Mouse (Mus musculus) cerebellum, postnatal 10 days (tissue): ENCODE data around the gene Hrh2.

Experiments
- DNase-seq, 2 experiments: peaks; one replicate each; pipeline ENCODE4 v3.0.0; 2021; ENCODE audit warnings: mixed read lengths in 2 of 2

The Hrh2 gene

DNA sequence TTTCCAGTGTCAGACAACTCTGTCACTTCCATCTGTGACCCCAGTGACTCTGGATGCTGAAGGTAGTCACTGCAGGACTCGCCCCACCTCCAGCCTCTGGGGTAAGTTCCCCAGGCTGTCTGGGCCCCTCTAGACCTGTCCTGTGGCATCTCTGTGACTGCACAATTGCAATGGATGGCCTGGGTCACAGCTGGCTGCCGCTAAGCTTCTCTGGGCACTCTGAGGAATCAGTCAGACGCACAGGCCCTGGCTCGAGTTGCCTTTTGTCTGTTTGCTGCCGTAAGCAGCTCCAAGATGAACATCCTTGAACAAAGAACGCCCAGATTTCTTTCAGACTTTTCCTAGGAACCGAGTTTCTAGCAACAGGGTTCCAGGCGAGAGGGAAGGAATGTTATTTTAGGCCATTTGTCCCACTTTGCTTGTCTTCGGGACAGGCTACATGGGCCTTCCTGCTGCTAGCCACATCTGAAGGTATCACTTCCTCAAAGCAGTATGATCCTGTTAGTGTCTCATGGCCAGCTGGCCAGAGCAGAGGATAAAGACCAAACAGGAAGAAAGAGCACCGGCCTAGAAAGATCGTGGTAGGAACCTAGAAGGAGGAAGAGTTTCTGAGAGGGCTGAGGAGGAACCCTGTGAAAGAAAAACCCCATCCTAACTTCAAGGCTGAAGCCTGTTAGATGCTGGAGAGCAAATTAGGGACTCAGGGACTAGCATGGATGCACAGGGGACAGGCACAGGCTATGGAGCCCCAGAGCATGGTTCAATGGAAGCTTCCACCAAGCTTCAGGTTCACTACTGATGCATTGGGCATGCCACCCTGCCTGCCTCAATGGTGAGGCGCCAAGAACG is 31.2 kb downstream of the Hrh2 start:
- DNase-seq = no peak

DNA sequence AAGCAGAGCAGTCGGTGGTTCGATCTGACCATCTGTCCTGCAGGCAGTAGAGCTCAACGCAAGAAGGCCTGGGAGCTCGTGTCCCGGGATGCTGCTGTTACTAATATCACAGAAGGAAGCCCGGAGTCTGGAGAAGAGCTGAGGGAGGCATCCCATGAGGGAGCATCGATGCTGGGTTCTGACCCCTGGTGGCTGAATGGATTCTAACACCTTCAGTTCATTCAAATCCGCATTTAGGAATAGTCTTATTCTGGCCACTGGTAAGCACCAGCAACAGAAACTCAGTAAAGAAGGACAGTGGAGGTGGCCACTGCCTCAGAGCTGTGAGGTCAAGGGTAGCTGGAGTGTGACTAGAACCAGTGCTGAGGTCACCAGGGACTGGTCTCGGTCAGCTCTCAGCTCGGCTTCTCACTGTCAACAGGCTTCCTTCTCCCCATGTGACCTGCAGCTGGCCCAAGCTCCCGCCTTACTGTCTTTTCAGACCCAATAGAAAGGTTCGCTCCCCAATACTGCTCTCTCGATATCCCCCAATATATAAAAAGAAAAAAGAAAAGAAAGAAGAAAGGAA is 36.1 kb downstream of the Hrh2 start:
- DNase-seq = peak; percentile 77 to 84

DNA sequence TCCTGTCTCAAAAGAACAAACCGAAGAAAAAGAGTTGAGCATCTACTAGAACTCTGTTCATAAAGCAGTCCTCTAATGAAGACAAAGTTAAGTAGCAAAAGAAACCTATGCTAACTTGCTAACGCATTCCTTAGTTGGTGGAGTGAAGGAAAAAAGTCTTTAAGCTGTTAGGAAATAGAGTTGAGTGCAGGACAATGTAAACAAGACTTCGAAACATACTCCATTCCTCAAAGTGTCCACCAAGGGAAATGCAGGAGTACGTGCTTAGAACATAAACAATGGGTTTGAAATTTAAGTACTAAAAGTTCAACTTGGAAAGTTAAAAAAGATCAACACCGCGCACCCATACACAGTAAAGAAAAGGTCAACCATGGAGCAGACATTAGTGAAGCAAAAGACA is 38.2 kb downstream of the Hrh2 start:
- no peak for DNase-seq

DNA sequence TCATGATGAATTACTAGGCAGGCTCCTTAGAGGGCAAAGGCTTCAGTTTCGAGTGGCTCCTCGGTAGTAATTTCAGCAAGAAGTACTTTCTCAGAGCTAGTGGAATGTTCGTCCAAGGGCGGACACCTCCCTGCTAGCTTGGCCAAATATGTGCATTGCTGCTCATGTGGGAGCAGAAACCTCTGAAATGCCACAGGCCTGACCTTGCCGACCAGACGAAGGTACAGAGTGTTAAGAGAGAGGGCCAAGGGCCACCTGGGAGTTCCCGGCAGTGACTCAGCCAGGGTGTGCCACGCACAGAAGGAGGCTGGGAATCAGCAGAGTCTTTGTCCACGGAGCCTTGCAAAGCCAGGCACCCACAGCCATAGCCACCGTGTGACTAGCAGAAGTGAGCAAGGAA is 39.9 kb downstream of the Hrh2 start:
- no peak for DNase-seq

DNA sequence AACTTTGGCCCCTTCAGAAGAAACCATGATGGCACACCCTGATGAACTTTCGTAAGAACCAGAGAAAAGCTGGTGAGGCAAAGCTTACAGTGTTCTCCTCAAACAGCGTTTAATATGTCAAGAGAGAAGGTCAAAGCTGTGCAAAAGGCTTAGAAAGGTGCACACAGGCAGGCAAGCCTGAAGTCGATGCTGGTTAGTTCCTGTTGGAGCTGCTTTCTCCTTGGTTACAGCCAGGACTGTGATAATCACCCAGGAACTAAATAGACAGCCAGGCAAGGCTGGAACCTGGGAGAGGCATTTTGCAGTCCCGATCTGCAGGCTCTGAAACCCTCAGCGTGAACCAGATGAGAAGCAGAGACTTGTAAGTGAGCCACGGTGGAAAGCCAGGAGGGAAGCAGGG is 45.6 kb downstream of the Hrh2 start:
- no peak for DNase-seq

DNA sequence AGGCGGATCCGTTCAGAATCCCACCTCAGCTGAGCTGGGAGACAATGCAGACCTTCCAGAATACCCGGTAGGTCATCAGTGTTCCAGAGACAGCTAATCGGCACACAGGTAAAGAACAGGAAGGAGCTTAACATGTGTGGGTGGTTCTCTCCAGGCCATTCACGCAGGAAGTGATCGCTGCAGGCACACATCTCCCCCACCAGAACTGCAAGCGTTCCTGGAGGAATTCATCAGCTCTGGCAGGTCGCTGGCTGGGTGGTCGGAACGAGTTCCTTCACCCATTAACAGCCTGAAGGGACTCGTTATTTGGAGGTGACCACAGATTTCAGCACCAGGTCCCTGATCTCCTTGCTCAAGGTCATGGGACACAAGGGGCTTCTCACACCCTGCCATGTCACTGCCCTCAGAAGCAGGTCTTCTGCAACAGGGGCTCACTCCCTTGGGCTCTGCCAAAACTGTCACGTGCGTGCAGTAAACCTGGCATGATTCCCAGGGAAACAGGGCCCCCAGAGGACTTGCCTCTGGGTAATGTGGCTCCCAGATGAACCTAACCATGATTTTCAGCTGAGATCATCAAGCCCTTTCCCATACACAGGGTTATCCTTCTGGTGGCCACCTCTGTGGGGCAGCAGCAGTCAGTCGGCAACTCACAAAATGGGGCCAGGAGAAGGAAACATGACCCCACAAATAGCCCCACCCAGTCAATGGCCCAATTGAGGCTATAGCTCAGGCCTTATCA is 46.8 kb downstream of the Hrh2 start:
- peak in 1 of 2 experiments; percentile 42 for DNase-seq

DNA sequence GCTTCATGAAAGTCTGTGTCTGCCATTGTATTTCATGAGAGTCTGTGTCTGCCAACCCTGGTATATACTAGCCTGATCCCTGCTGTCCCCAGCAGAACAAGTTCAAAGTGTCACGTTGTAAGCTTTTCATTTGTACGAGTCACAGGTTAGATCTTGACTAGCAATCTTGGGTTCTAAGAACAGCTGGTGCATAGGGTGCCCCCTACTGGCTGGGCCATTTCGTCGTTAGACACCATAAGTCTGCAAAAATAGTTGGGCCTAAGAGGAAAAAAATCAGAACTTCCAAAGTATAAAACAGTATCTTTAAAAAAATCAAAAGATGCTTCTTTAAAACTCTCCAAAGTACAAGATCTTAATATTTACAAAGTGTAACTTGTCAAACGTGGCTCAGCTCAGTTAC is 50.5 kb downstream of the Hrh2 start:
- peak; percentile 52 to 61 for DNase-seq

DNA sequence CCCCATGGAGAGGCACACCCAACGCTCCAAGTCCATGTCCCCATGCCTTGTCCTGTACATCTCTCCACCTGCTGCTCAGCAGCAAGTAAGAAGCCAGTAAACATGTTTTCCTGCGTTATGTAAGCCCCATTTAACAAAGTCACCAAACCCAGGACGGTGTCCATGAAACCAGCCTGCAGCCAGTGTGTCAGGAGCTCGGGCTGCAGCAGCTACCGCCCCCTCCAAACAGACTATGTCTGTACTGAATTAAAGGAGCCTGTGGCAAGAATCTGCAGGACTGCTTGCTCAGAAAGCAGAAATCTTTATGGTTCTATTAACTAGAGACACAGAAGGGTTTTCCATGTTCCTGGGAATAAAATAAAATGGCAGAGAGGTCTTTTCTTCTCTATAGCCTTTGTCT is 53.3 kb downstream of the Hrh2 start:
- DNase-seq = no peak

DNA sequence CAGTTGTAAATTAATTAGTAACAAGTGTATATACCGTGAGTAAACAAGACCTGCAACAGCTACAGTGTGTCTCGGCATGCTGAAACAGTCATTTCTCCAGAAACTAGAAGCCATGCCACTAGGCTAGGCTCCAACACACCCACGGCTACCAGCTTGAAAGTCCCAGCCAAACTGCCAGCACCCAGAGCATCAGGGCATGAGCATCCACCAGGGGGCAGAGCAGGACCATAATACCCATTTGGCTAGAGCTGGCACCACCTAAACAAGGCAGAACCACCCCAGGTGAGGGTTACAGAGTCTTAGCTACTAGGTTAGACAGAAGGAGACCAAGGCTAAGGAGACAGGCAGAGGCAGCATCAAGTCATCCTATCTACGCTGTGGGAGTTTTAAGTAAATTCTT is 55.6 kb downstream of the Hrh2 start:
- peak; percentile 96 to 97 for DNase-seq

DNA sequence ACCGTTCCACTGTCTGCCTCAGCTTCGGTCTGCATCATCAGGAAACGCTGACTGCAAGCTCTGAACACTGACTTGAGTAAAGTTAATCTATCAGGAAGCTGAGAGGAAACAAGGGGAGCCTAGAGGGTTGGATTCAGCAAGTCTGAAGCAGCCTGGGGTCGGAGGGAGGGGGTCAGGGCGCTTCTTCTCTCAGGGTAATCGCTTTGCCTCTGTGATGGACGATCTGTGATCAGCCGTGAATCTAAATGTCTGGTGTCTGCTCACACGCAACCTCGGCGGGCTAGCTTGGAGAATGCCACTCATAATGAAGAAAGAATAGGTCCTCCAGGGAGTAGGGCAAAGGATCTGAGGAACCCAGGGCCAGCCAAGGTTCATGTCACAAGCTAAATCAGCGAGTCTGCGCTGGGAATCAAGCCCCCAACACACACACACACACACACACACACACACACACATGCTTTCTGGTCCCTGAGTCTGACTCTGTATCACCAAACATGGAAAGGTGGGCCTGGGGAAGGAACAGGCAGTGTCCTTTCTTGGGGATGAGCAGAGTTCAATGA is 56.6 kb downstream of the Hrh2 start:
- DNase-seq = peak; percentile 28 to 39

DNA sequence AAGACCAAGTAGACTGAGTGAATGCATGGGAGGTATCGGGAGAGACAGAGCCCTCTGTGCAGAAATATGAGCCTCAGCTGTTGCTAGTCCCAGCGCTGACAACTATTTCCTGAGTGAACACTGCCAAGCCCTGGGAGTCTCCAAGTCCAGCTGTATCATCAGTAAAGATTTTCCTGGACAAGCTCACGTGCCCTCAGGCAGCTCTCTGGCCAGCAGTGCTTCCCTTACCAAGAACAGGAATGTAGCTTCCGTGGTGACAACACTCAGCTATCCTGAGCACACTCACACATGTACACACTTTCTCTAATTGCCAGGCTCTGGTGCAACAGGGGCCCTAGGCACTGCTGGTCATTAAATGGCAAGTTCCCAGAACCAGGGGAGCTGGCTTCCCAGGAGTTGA is 57.1 kb downstream of the Hrh2 start:
- DNase-seq = peak; percentile 36 to 48

DNA sequence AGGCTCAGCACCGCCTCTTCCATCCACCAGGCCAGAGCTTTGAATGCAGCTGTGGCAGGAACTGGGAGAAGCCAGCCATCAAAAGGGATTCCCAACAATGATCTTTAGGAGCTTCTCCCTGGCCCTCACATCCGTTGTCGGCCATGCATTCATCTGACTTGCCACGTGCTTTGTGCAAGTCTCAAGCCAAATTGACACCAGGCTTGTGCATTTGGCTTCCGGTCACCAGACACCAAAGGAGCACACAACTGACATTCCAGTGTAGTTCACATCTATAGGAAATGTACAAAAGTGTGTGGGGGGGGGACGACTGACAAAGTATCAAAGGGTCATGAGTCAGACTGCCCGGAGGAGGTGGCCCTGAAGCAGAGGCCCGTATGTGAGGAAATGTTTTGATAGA is 58.4 kb downstream of the Hrh2 start:
- no peak for DNase-seq

DNA sequence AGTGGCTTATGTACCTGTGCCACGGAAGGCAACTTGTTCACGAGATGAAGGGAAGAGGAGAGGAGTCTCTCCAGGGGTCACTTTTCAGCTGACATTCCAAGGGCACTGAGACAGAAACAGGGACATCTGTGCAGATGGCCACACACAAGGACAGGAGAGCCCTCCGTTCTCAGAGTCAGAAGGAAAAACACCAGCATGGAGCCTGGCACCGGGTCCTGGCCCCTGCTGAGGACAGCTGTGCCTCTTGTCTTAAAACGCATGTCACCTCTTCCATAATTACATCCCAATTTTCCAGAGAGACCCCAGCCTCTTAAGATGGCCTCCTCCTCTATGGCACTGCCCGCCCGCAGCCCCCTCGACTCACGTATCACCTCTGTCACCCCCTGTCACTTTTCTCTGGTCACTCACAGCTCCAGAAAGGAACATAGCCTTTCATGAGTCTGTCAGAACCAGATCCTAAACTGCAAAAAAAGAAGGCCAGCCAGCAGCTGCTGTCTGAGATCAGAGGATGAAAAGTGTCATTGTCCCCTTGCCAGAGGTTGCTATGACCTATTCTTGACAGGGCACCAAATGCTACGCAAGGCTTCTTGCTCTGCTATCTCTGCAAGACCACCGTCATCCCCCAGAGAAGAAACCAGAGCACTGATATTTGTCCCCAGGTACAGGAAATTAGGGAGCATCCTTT is 59.8 kb downstream of the Hrh2 start:
- DNase-seq = peak; percentile 87 to 92

DNA sequence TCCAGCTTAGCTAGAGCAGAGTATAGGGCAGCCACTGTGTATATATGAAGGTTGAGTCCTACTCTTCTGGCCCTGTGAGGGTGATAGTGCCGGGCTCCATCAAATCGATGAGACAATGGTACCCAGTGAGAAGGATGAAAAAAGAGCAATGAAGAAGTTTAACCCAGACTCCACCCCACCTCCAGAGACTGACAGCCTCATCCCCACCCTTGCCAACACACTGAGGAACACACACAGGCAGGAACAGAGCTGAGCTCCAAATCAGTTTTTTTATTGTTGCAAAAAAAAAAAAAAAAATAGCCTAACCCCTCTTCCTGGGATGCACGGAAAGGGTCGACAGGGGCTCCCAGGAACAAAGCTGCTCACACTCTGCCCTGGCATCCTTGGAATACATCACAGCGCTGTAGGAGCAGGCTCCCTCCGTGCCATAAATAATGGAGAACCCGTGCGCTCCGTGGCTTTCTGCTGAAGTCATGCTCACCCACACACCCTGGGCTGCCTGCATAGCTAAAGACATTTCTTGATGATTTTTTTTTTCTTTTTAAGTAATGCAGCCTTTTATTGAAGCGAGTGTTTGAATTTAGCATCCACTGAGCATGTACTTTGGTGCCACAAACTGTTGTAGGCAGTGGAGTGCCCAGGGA is 65.8 kb downstream of the Hrh2 start:
- DNase-seq = peak in 1 of 2 experiments; percentile 30

DNA sequence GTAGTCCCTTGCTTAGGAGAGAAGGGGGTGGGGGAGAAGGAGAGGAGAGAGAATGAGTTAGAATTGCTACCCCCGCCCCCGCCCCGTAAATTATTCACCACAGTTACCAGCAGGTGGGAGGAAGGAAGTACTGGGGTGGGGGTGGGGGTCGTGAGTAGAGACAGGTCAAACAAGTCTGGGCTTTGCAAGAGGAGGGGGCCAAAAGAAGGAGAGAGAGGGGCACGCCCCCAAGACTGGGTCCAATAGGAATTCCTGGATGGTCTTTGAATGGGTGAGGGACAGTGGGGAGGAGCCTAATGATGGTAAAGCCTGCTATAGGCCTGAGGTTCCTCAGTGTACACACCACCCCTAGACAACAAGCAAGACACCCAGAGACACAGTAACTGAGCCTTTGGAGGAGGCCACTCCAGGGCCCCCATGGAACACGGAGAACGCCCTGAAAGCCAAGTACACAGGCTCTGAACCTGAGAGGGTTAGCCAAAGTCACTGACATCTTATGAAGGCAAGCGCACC is 66.4 kb downstream of the Hrh2 start:
- DNase-seq = no peak

DNA sequence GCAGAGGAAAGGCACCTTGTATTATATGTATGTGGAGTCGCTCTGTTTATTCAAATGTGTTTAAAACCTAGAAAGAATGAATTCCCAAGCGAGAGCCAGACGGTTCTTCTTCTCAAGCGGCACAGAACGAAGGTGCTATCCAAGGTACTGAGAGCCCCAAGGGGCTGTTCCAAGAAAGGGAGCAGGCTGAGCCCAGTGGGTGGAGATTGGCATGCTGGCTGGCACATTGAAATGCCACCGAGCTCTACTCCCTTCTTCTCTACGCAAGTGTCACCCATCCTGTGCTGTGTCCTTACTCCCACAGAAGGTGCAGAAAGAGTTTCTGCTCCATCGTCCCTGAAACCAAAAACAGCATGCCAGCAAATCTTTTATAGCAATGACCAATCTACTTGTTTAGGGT is 68.4 kb downstream of the Hrh2 start:
- DNase-seq = peak; percentile 23 to 30

DNA sequence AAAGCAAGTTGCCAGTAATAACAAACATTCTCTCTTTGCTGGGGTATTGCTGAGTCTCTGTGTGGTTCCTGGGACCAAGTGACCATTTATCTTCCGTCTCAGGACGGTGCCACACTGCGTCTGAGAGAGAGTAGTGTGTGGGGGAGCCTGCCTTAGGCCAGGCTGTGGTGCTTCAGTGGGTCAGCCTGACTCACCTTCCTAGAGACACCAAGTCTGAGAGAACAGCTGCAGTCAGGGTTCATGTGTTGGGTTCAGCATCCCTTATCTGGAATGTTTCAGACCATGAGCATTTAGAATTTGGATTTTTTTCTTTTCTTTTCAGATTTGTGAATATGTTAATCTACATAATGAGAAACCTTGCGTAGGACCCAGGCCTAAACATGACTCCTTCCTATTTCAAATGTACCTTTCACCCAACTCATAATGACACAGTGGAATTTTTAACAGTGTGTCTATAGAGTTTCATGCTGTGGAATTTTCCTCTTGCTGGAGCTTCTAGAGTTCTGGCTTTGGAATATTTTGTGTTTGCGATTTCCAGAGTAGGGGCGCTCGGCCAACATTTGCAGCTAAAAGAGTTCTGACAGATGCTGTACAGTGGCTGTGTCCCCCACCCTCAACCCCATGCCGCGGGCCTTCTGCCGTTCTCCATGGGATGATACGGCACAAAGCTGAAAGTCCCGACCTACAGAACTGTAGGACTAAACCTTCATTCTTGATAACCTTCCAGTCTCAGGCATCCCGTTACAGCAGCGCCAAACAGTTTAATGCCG is 71.0 kb downstream of the Hrh2 start:
- DNase-seq = peak; percentile 56 to 65

DNA sequence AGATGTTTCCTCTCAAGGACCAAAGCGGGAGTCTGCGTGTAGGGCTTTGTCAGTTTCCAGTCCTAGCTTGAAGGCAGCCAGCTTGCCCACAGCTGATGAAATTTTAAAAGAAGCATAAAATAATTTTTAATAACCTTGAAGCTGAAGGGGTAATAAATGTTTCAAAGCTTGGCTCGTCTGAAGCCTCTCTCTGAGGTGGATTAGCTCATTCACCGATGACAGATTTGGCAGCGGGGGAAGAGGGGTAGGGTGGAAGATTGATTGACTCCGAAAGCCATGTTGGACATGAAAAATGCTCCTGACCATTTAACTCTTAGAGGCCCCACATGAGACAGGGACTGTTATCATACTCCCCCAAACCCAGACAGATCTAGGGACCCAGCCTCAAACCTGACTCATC is 71.7 kb downstream of the Hrh2 start:
- peak; percentile 31 to 38 for DNase-seq

DNA sequence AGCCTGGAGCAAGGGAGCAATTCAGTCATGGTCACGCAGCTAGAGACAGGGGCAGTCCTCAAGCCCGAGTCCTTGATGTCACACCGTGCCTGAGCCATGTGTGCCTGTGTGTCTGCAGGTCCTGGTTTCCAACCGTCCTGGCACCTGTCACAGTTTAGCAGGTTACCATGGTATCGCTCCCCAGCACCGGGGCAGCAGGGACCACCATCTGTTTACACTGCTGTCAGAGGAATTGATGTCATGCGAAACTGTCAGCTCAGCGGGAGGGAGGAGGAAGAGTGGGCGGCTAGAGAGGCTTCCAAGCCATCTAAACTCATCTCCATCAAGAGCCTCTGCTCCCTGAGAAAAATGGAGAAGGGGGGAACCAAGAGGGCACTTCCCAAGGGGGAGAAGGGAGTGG is 74.5 kb downstream of the Hrh2 start:
- peak; percentile 96 to 97 for DNase-seq

DNA sequence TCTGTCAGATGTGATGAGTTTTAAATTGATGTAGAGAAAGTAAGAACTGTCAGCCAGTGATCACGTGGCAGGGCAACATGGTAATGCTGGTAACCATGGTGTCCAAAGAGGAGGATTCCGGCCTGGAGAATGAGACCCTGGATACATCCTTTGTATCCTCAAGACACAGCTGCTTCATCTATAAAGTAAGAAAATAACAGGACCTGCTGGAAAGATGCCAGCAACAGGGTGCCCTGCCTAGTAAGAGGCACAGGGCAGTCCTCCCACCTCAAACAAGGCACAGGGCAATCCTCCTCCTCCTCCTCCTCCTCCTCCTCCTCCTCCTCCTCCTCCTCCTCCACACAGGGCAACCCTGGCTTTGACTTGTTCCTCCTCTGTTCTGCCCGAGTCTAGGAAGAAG is 77.2 kb downstream of the Hrh2 start:
- peak; percentile 50 to 60 for DNase-seq

DNA sequence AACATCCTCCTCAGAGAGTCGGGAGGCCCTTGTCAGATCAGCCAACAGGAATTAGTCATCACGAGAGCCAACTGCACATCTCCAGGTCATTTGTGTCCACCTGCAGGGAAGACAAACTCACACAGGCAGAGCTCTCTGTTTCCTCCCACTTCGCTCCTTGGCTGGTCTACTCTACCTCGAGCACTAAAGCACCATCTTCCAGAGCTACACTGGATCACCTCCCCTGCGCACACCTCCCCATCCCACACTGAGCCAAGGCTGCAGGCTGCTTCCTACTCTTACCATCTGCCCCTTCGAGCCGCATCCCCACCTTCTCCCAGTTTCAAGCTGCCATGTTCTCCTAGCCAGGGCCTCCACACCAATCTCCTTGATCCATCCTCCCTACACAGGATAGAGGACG is 77.7 kb downstream of the Hrh2 start:
- peak; percentile 76 to 80 for DNase-seq
